Mouse (Mus musculus) kidney, adult 11 months (tissue): ENCODE measurements around the gene Stard3nl.
A peak's percentile ranks its signal among the peaks of the same experiment; 100 is the strongest.

Experiments used
- DNase-seq: peaks from one replicate; pipeline ENCODE4 v3.0.0; 2022

Gene Stard3nl

GRCm38 (mm10) chr13:19395688-19396354, at the start of gene Stard3nl:
Gene Stard3nl, minus strand, starts transcription at chr13:19395795.
- DNase-seq = peak; percentile 99

DNA sequence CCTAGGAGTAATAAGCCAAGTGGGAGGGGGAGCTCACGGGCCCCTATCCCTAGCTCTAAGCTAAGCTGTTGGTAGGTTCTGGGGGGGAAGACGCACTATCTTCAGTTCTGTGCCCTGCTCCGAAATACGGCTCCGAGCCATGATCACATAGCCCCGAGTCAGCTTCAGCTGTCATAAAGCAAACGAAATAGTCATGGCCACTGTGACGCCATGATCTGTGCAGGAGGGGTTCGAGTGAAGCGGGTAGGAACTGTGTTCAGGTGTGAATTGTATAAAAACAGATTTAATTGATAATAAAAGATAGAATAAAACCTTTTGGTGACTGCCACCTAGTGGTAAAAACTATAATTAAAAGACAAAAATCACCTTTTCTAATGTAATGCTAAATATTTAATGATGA, 42.4 kb upstream of the Stard3nl start:
- DNase-seq = peak; percentile 4

DNA sequence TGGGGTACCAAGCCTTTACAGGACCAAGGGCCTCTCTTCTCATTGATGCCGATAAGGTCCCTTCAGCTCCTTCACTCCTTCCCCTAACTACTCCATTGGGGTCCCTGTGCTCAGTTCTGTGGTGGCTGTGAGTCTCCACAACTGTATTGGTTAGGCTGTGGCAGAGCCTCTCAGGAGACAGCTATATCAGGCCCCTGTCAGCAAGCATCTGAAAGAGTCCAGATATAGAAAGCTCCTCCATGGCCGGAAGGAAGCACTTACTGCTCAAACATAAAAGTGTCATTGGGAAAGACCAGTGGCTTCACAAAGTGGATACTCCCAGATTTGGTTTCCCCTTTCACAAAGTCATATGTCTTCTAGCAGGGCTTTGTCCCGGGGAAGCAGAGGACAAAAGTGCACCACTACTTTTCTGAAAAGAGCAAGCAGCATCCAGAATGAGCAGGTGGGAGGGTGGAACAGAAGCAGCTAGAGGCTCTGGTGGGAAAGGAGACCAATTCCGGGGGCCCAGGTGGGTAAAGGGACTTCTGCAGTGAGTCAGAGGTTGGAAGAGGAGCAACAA, 34.3 kb upstream of the Stard3nl start:
- DNase-seq = no peak

- no peak for DNase-seq
Measured at GRCm38 (mm10) chr13:19428076-19428475, 32.5 kb upstream of the Stard3nl start.

GRCm38 (mm10) chr13:19424563-19424962, 29.0 kb upstream of the Stard3nl start:
- DNase-seq = no peak

DNA sequence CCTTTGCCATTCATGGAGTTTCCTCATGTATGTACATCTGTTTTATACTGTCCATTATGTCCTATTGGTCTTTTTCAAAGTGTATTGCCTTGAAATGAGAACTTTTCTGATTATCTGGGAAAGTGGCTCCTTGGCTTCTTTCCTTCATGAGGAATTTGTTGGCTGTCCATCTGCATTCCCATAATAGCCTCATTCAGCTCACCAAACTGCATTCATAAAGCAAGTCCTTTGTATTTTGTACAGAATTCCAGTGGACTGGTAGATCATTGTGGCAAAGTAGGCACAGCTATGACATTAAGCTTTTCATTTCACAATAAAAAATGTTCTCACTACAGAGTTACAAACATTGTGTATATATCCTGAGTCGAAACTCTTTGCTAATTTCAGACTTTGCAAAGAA, 26.9 kb upstream of the Stard3nl start:
- DNase-seq = no peak

GRCm38 (mm10) chr13:19417885-19418521, 22.4 kb upstream of the Stard3nl start:
- DNase-seq = no peak

- no peak for DNase-seq
Measured at GRCm38 (mm10) chr13:19415894-19416531, 20.4 kb upstream of the Stard3nl start.

DNA sequence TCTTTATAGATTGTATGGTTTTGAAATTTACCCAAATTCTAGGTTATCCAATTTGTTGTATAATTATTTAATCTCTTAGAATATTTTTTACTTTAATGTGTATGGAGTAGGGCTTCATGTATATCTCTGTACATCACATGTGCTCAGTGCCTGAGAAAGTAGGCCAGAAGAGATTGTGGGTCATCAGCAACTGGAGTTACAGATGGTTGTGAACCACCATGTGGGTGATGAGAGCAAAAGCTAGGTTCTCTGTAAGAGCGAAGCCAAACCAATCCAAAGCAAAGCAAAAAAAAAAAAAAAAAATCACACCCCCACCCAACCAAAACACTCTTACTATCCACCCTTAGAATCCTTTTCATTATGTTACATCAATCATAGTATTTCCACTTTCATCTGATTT, 19.7 kb upstream of the Stard3nl start:
- DNase-seq = no peak

DNA sequence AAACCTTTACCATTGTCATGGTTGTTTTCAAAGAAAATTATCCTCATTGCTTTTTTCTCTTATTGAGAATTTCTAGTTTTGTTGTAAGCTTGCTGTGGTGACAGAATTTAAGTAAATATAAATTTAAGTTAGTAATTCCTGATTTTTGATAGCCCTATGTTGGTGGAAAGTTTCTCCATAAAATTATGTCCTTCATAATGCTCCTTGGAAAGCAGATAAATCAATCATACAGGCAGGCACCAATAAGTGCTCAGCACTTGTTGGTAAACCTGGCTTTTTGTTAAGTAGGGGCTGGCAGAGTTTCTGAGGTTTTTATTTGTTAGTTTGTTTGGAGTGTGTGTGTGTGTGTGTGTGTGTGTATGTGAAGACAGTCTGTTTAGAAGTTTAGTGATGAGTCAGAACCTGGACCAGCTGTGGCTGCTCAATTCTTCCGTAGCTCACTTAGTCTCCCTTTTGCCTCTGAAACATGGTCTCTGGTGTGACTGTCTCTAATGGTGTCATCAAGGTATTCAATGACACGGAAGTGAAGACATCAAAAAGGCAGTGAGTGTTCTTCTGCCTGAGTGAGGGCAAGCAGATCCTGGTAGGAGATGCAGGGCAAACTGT, 16.8 kb upstream of the Stard3nl start:
- no peak for DNase-seq

DNA sequence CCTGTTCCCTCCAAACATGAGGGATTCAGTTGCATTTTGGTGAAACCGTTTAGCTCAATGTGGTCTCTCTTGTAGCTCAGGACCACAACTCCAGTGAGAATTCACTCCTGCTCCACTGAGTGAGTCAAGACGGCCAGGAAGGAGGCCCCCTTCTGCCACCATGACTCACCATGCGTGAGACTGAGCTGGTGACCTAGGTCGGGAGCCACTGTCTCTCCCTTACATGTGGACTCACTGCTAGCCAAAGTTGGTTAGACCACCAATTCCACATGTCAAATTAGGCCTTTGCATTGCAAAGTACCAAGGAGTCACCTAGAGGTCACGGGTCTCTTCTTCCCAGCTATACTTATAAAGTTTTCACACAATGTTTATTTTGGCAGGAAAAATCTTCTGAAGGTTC, 16.3 kb upstream of the Stard3nl start:
- no peak for DNase-seq

- no peak for DNase-seq
Measured at GRCm38 (mm10) chr13:19410694-19411093, 15.1 kb upstream of the Stard3nl start.

DNA sequence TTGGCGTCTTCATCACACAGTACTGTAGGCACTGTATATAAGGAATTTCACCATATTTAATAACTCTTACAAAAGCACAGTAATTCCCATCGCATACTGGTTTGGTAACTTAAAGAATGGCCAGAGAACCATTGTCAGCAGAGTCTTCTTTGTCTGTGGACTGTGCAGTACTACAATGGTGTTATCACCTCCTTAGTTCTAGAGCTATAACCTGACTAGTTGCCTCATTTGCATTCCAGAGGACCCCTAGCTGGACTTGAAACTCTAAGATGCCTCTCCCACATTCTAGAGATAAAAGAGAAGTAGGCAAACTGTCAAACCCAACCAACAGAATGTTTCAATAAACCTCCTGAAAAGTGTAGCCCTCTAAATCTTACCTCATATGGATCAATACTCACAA, 12.4 kb upstream of the Stard3nl start:
- no peak for DNase-seq

GRCm38 (mm10) chr13:19404623-19405022, 9.0 kb upstream of the Stard3nl start:
- no peak for DNase-seq

- DNase-seq = no peak
Measured at GRCm38 (mm10) chr13:19394798-19395687, 552 bp downstream of the Stard3nl start.

- DNase-seq = no peak
Measured at GRCm38 (mm10) chr13:19394171-19394570, 1.4 kb downstream of the Stard3nl start.

DNA sequence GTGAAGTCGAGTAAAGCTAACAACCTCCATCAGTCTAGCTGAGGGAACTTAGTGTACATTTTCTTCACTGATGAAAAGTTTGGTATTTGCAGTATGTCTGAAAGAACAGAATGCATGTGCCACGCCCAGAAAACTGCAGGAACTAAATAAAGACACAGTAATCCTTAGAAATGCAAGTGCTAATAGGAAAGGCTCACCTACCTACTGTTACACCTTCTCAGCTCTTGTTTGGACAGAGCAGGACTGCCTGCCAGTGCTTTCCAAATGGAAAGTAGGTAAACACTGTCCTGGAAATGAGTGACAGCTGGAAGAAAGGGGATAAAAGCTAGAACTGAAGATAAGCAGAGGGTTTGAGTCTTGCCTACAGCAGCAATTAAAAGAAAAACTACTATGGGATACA, 1.9 kb downstream of the Stard3nl start:
- DNase-seq = no peak

DNA sequence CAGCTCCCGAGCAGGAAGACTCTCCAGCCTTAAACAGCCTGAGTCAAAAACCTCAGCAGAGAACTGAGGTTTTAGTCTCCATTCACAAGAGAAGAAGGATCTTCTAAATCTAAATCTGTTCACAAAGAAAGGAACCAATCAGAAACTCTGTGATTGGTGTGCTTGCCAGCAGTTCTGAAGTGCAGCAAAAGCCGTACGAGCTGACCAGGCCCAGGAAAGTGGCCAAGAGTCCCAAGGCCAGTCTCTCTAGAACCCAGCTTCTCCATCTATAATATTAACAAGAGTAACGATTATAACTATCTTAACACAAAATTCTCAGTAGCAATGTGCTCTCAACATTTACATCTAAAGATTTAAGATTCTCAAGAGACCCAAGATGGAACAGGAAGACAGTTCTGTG, 4.0 kb downstream of the Stard3nl start:
- DNase-seq = no peak

DNA sequence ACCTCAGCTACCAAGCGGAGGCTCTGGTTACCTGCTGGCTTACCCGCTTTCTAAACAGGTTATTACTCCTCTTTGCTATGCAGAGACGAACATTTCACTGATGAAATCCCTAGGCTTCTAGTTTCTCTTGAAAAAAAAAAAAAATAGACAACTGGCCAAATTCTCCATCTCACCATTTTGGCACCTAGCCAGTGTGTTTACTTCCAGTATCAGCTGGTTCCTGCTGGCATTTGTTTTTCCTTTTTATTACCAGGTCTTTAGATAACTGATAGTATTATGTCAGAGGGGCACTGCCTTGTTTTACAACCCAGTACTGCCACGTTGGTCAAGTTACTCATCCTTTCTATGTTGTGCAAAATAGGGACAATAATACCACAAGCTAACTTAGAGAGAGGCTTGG, 5.3 kb downstream of the Stard3nl start:
- DNase-seq = no peak

GRCm38 (mm10) chr13:19389896-19390295, 5.7 kb downstream of the Stard3nl start:
- DNase-seq = no peak

DNA sequence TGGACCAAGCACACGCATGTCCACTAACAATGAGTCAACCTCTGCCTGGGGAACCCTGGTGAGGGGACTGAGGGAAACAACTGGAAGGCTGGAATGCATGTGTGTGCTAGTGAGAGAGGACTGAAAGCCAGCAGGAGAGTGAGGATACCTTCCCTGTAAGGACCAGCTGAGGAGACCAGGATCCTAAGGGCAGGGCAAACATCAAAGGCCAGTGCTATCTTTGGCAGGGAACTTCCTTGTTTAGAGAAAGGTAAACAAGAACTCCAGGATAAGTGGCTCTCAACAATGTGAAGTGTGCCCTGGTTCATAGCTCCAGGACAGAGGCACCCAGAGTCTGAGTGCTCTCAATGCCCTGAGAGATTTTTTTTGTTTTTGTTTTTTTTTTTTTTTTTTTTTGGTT, 6.2 kb downstream of the Stard3nl start:
- peak; percentile 41 for DNase-seq

DNA sequence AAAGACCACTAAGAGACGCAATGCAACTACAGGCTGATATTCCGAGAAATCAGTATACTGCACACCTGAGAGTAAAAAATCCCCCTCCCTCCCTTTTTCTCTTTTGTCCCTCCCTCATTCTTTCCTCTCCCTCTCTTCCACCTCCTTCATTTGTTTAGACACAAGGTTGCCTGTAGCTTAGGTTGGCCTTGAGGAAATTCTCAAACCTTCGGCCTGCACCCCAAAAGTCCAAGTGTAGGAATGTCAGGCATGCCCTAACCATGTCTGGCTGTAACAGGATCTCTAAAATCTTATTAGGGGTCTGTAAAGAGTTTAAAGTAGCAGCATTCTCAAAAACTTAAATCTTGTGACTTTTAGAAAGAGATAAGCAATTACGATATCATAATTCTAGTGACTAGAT, 10.4 kb downstream of the Stard3nl start:
- DNase-seq = no peak
